Mouse (Mus musculus) MEL (cell line): ENCODE results near the gene Cntn5. TPM values are rescaled to one million over a fixed set of nuclear protein-coding genes. Genes with fewer than 3 reads are reported as not detected.
A peak's percentile ranks its signal among the peaks of the same experiment; 100 is the strongest.

Experiments used
- DNase-seq: peaks from one replicate; pipeline ENCODE4 v3.0.0; 2011; ENCODE audit warnings: low read depth, low spot score
- H3K27ac ChIP-seq: 2 replicates; pipeline ENCODE4 v1.5.1; 2012; ENCODE audit warnings: low read depth, mild to moderate bottlenecking, control low read depth, low read length, moderate library complexity; ENCODE audit not compliant: control insufficient read depth
- H3K27me3 ChIP-seq, 2 experiments: fragments of 150-350 bp in 1 of 2; sonication (generic) in 1 of 2; 2 replicates each; pipeline ENCODE4 v1.6.1; 2012; ENCODE audit warnings: low read length in 2 of 2, mild to moderate bottlenecking in 2 of 2, improper control_type of control experiment in 1 of 2, moderate library complexity in 1 of 2; ENCODE audit not compliant: insufficient read depth in 2 of 2, control insufficient read depth in 1 of 2
- H3K36me3 ChIP-seq, 2 experiments: 2 replicates each; pipeline ENCODE4 v1.6.1; 2012 to 2014; ENCODE audit warnings: low read length in 2 of 2, improper control_type of control experiment in 1 of 2, inconsistent platforms in 1 of 2, mild to moderate bottlenecking in 1 of 2; ENCODE audit not compliant: insufficient read depth in 2 of 2, control insufficient read depth in 1 of 2
- H3K4me1 ChIP-seq, 2 experiments: fragments of 150-350 bp in 1 of 2; sonication (generic) in 1 of 2; 2 replicates each; pipeline ENCODE4 v1.6.1; 2012; ENCODE audit warnings: low read length in 2 of 2, improper control_type of control experiment in 1 of 2, mild to moderate bottlenecking in 1 of 2; ENCODE audit not compliant: insufficient read depth in 2 of 2, control insufficient read depth in 1 of 2
- H3K4me3 ChIP-seq, 2 experiments: fragments of 150-350 bp in 1 of 2; sonication (generic) in 1 of 2; 2 replicates each; pipeline ENCODE4 v1.5.1; 2012; ENCODE audit warnings: low read depth in 2 of 2, low read length in 2 of 2, mild to moderate bottlenecking in 2 of 2, moderate library complexity in 2 of 2, control low read depth in 1 of 2, improper control_type of control experiment in 1 of 2; ENCODE audit not compliant: control insufficient read depth in 1 of 2, insufficient read depth in 1 of 2
- H3K79me2 ChIP-seq: 2 replicates; pipeline ENCODE4 v1.6.1; 2012; ENCODE audit warnings: mild to moderate bottlenecking, low read length, moderate library complexity; ENCODE audit not compliant: control insufficient read depth, poor library complexity, insufficient read depth
- H3K9ac ChIP-seq: 2 replicates; pipeline ENCODE4 v1.6.1; 2012; ENCODE audit warnings: low read depth, mild to moderate bottlenecking, control low read depth, low read length, moderate library complexity; ENCODE audit not compliant: control insufficient read depth, poor library complexity, severe bottlenecking
- H3K9me3 ChIP-seq: fragments of 150-350 bp; sonication (generic); replicated peaks from 2 replicates; pipeline ENCODE4 v1.6.1; 2012; ENCODE audit warnings: mild to moderate bottlenecking, low read length, improper control_type of control experiment, moderate library complexity; ENCODE audit not compliant: insufficient read depth
- CHD2 ChIP-seq: IDR thresholded peaks from 2 replicates; pipeline ENCODE4 v1.6.1; 2011; ENCODE audit warnings: low read length, improper control_type of control experiment
- CTCF ChIP-seq, 3 experiments: IDR thresholded peaks in 2 of 3; conservative IDR thresholded peaks in 1 of 3; 2 replicates each; pipeline ENCODE4 v1.5.1; 2011 to 2012; ENCODE audit warnings: low read length in 3 of 3, low read depth in 2 of 3, mild to moderate bottlenecking in 2 of 3, improper control_type of control experiment in 1 of 3, inconsistent platforms in 1 of 3, mixed read lengths in 1 of 3, moderate library complexity in 1 of 3; ENCODE audit not compliant: control insufficient read depth in 1 of 3, insufficient read depth in 1 of 3, poor library complexity in 1 of 3, severe bottlenecking in 1 of 3
- E2F4 ChIP-seq: IDR thresholded peaks from 2 replicates; pipeline ENCODE4 v1.6.1; 2011; ENCODE audit warnings: low read depth, low read length, improper control_type of control experiment, borderline replicate concordance
- ELF1 ChIP-seq: IDR thresholded peaks from 2 replicates; pipeline ENCODE4 v1.6.1; 2014; ENCODE audit warnings: low read depth, mild to moderate bottlenecking, inconsistent platforms, low read length, improper control_type of control experiment, moderate library complexity
- EP300 ChIP-seq, 2 experiments: IDR thresholded peaks; 2 replicates each; pipeline ENCODE4 v1.6.1; 2011; ENCODE audit warnings: improper control_type of control experiment in 2 of 2, low read length in 2 of 2, low read depth in 1 of 2, mild to moderate bottlenecking in 1 of 2
- ETS1 ChIP-seq: IDR thresholded peaks from 2 replicates; pipeline ENCODE4 v1.6.1; 2012; ENCODE audit warnings: low read depth, mild to moderate bottlenecking, inconsistent platforms, low read length, improper control_type of control experiment, moderate library complexity
- GABPA ChIP-seq: IDR thresholded peaks from 2 replicates; pipeline ENCODE4 v1.6.1; 2012; ENCODE audit warnings: low read depth, mild to moderate bottlenecking, inconsistent platforms, low read length, improper control_type of control experiment, moderate library complexity
- GATA1 ChIP-seq: IDR thresholded peaks from 2 replicates; pipeline ENCODE4 v1.6.1; 2011; ENCODE audit warnings: low read depth, low read length, improper control_type of control experiment
- JUND ChIP-seq: IDR thresholded peaks from 2 replicates; pipeline ENCODE4 v1.6.1; 2011; ENCODE audit warnings: low read depth, mild to moderate bottlenecking, improper control_type of control experiment, low read length
- KAT2A ChIP-seq: conservative IDR thresholded peaks from 2 replicates; pipeline ENCODE4 v1.6.1; 2012; ENCODE audit warnings: low read depth, low read length, improper control_type of control experiment, inconsistent platforms
- MAFK ChIP-seq: IDR thresholded peaks from 2 replicates; pipeline ENCODE4 v1.6.1; 2011; ENCODE audit warnings: low read depth, mild to moderate bottlenecking, low read length, improper control_type of control experiment, borderline replicate concordance
- MAX ChIP-seq: IDR thresholded peaks from 2 replicates; pipeline ENCODE4 v1.6.1; 2011; ENCODE audit warnings: low read length, improper control_type of control experiment
- MEF2A ChIP-seq: IDR thresholded peaks from 2 replicates; pipeline ENCODE4 v1.6.1; 2014; ENCODE audit warnings: low read depth, mild to moderate bottlenecking, inconsistent platforms, low read length, improper control_type of control experiment; ENCODE audit not compliant: poor library complexity, insufficient replicate concordance, severe bottlenecking; ENCODE audit errors: extremely low read depth
- MXI1 ChIP-seq: IDR thresholded peaks from 2 replicates; pipeline ENCODE4 v1.6.1; 2011; ENCODE audit warnings: mild to moderate bottlenecking, low read depth, low read length, improper control_type of control experiment
- MYC ChIP-seq: IDR thresholded peaks from 2 replicates; pipeline ENCODE4 v1.6.1; 2011; ENCODE audit warnings: low read depth, mild to moderate bottlenecking, low read length, improper control_type of control experiment, moderate library complexity
- NELFE ChIP-seq: IDR thresholded peaks from 2 replicates; pipeline ENCODE4 v1.6.1; 2011; ENCODE audit warnings: low read depth, low read length, improper control_type of control experiment
- POLR2A ChIP-seq, 2 experiments: IDR thresholded peaks; 2 replicates each; pipeline ENCODE4 v1.6.1; 2011 to 2012; ENCODE audit warnings: low read length in 2 of 2, mild to moderate bottlenecking in 2 of 2, control low read depth in 1 of 2, improper control_type of control experiment in 1 of 2, low read depth in 1 of 2, moderate library complexity in 1 of 2; ENCODE audit not compliant: control insufficient read depth in 1 of 2, insufficient read depth in 1 of 2, poor library complexity in 1 of 2
- POLR2AphosphoS2 ChIP-seq: IDR thresholded peaks from 2 replicates; pipeline ENCODE4 v1.6.1; 2011; ENCODE audit warnings: low read length, improper control_type of control experiment
- POLR2AphosphoS5 ChIP-seq: IDR thresholded peaks from 2 replicates; pipeline ENCODE4 v1.6.1; 2012; ENCODE audit warnings: low read depth, borderline replicate concordance, mild to moderate bottlenecking, inconsistent platforms, low read length, moderate library complexity, mixed read lengths
- RAD21 ChIP-seq: IDR thresholded peaks from 2 replicates; pipeline ENCODE4 v1.6.1; 2011; ENCODE audit warnings: mild to moderate bottlenecking, low read depth, low read length, improper control_type of control experiment
- SMC3 ChIP-seq: IDR thresholded peaks from 2 replicates; pipeline ENCODE4 v1.6.1; 2011; ENCODE audit warnings: low read depth, low read length, improper control_type of control experiment
- TAL1 ChIP-seq: IDR thresholded peaks from 2 replicates; pipeline ENCODE4 v1.6.1; 2012; ENCODE audit warnings: mild to moderate bottlenecking, inconsistent platforms, low read length, moderate library complexity, mixed read lengths
- TBP ChIP-seq: IDR thresholded peaks from 2 replicates; pipeline ENCODE4 v1.8.0; 2011; ENCODE audit warnings: low read depth, low read length, improper control_type of control experiment
- TCF12 ChIP-seq: IDR thresholded peaks from 2 replicates; pipeline ENCODE4 v1.6.1; 2014; ENCODE audit warnings: low read depth, mild to moderate bottlenecking, inconsistent platforms, low read length, improper control_type of control experiment, moderate library complexity
- UBTF ChIP-seq: IDR thresholded peaks from 2 replicates; pipeline ENCODE4 v1.6.1; 2012; ENCODE audit warnings: low read depth, mild to moderate bottlenecking, inconsistent platforms, low read length, improper control_type of control experiment, moderate library complexity, borderline replicate concordance; ENCODE audit not compliant: insufficient read depth
- ZMIZ1 ChIP-seq: IDR thresholded peaks from 2 replicates; pipeline ENCODE4 v1.6.1; 2012; ENCODE audit warnings: low read depth, mild to moderate bottlenecking, inconsistent platforms, low read length, improper control_type of control experiment, moderate library complexity
- ZNF384 ChIP-seq: IDR thresholded peaks from 2 replicates; pipeline ENCODE4 v1.6.1; 2012; ENCODE audit warnings: low read depth, mild to moderate bottlenecking, inconsistent platforms, low read length, improper control_type of control experiment
- polyA plus RNA-seq, 2 experiments: library from polyadenylated mRNA; stranded (reverse) in 1 of 2; unstranded in 1 of 2; fragments of >175 nt in 1 of 2; fragments of >200 nt in 1 of 2; gene quantifications; 2 replicates each; pipeline versions ENCODE4 v1.2.1 to v1.2.4; 2012; ENCODE audit warnings: low replicate concordance in 2 of 2, low read depth in 1 of 2; ENCODE audit not compliant: insufficient read length in 2 of 2, insufficient read depth in 1 of 2, missing spikeins in 1 of 2
- total RNA-seq: library from RNA; depleted of rRNA; stranded (reverse); fragments of 300-350 nt; gene quantifications from 2 replicates; pipeline ENCODE4 v1.2.3, GENCODE M21; 2012

Gene Cntn5
- total and polyA plus RNA-seq, 3 experiments = not detected

DNA sequence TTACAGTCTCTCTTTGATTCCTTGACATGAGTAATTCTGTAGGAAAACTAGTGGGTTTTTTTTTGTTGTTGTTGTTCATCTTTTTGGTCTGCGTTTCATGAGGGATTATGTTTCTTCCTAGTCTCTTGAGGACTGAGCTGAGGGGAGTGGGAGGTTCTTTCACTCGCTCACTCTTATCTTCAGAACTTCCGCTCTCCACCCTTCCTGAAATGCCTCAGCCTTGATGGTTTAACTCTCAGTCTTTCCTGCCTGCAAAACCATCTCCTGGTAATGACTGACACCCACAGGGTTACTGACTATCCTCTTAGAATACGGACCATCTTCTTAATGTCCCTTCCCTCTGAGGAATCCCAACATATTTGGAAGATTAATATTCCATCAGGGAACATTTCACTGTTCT, 382.0 kb downstream of the Cntn5 start:
- no peaks in the 10 kb centered on the region for H3K27me3 ChIP-seq
- H3K4me1 ChIP-seq = peaks cover 9 to 14% of the 10 kb centered on the region in 2 experiments
- no peak overlapping the region for H3K4me3 ChIP-seq
- H3K36me3 ChIP-seq = peaks cover 0 to 25% of the 10 kb centered on the region in 2 experiments; a peak in 2 of 4 replicates
- no peak overlapping the region for H3K9ac ChIP-seq
- peak overlapping the region; percentile 55 for H3K27ac ChIP-seq
- H3K79me2 ChIP-seq = no peaks in the 10 kb centered on the region
- DNase-seq = peak; percentile 80
- peak; percentile 54; the same call in 1 of the 2 replicates for TF ChIP-seq TBP
- TF ChIP-seq MAFK = no peak
- no peak for TF ChIP-seq ETS1
- no peak for TF ChIP-seq UBTF
- 0 out of 2 replicates have a peak, but pooled peaks have one; percentile 39 for TF ChIP-seq JUND
- 0 out of 2 replicates have a peak, but pooled peaks have one; percentile 11 for TF ChIP-seq TCF12
- TF ChIP-seq ELF1 = peak; percentile 50; the same call in 1 of the 2 replicates
- no peak for TF ChIP-seq CTCF (IDR thresholded peaks at IDR 0.05 in 2 of 3, conservative IDR thresholded peaks at IDR 0.05 in 1 of 3; ENCODE audit: control insufficient read depth in 1 of 3, insufficient read depth in 1 of 3, low read depth in 2 of 3, low read length in 3 of 3, poor library complexity in 1 of 3, severe bottlenecking in 1 of 3)
- no peak for TF ChIP-seq CHD2
- TF ChIP-seq EP300 (IDR thresholded peaks at IDR 0.05; ENCODE audit: low read depth in 1 of 2, low read length in 2 of 2) = peak; percentile 62 to 66
- 0 out of 2 replicates have a peak, but pooled peaks have one; percentile 34 for TF ChIP-seq ZNF384
- no peak for TF ChIP-seq POLR2AphosphoS2
- TF ChIP-seq GATA1 = peak; percentile 86
- no peak for TF ChIP-seq SMC3
- TF ChIP-seq, all 39 proteins: peak for 7
- H3K9me3 ChIP-seq = no peaks in the 10 kb centered on the region

DNA sequence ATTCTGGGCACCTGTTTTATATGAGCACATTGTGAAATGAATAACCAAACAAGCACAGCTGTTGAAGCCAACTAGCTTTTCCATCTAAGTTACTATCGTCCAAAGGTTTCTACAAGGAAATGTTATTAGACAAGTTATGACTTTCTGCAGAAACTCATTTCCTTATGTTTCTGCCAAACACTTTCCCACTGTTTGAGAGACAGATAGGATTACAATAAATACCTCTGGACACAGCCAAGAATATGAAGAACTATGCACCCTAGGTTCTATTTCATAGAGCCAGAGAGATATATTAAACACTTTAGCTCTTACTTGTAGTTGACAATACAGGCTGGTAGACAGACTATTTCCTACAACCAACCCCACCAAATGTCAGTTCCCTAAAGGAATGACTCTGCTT, 383.5 kb downstream of the Cntn5 start:
- no peak for TF ChIP-seq KAT2A
- TF ChIP-seq MYC = no peak
- no peak for TF ChIP-seq MAX
- no peak for TF ChIP-seq RAD21
- no peak for TF ChIP-seq GATA1
- no peak for TF ChIP-seq E2F4
- no peak for TF ChIP-seq TAL1
- no peak for TF ChIP-seq MXI1
- TF ChIP-seq TCF12 = no peak
- TF ChIP-seq MEF2A = no peak
- no peak for TF ChIP-seq ZMIZ1
- TF ChIP-seq ZNF384 = no peak
- TF ChIP-seq TBP = no peak
- no peak for TF ChIP-seq NELFE
- TF ChIP-seq MAFK = no peak
- no peak for TF ChIP-seq ELF1
- TF ChIP-seq POLR2AphosphoS5 = no peak
- no peak for TF ChIP-seq GABPA
- no peak for TF ChIP-seq UBTF
- no peak for TF ChIP-seq POLR2A (IDR thresholded peaks at IDR 0.05; ENCODE audit: control insufficient read depth in 1 of 2, insufficient read depth in 1 of 2, low read depth in 1 of 2, low read length in 2 of 2, poor library complexity in 1 of 2)
- Histone ChIP-seq H3K9me3 (no peaks in the 10 kb centered on the region), H3K4me1 (peaks cover 9 to 14% of the 10 kb centered on the region in 2 experiments), H3K9ac (no peak overlapping the region), H3K36me3 (peaks cover 0 to 25% of the 10 kb centered on the region in 2 experiments; a peak in 2 of 4 replicates), H3K4me3 (no peak overlapping the region), H3K27ac (no peak overlapping the region), H3K27me3 (no peaks in the 10 kb centered on the region), H3K79me2 (no peaks in the 10 kb centered on the region)
- DNase-seq = no peak
